ENCODE assay signal across 17 mouse cellular contexts in genomic region chr11:114588554-114588953, GRCm38 (mm10).
"Had no signal": no experiment of that assay in that cellular context is flagged by ENCODE, and none has a peak within 500 bp of the region (broad histone marks: within the 10 kb centered on the region; RNA-seq: fewer than 3 reads in every experiment).

No protein-coding gene starts in this region.

- H3K27me3 ChIP-seq: lung, embryonic 15.5 days; midbrain, embryonic 13.5 days; midbrain, embryonic 15.5 days; neural tube, embryonic 12.5 days had no signal

- H3K9me3 ChIP-seq: lung, embryonic 15.5 days; midbrain, embryonic 15.5 days had no signal

- H3K36me3 ChIP-seq: lung, embryonic 15.5 days; midbrain, embryonic 13.5 days; midbrain, embryonic 15.5 days; neural tube, embryonic 12.5 days had no signal

- H3K4me1 ChIP-seq: lung, embryonic 15.5 days; midbrain, embryonic 13.5 days; neural tube, embryonic 12.5 days had no signal

- H3K27ac ChIP-seq: lung, embryonic 15.5 days; macrophage; midbrain, embryonic 13.5 days; midbrain, embryonic 15.5 days; neural tube, embryonic 12.5 days had no signal

- DNase-seq: lung, adult 2 months; lung, postnatal 14 days; lung, postnatal 36 days; retina, postnatal 1 day; right cerebral cortex, adult 18-20 months; right cerebral cortex, postnatal 25 days; right cerebral cortex, postnatal 4 days; spleen, adult 18-20 months; thymus, adult 18-20 months; thymus, postnatal 14 days; thymus, postnatal 36 days had no signal

- H3K4me3 ChIP-seq: lung, embryonic 15.5 days; megakaryocyte, embryonic 14.5 days; midbrain, embryonic 13.5 days; midbrain, embryonic 15.5 days; neural tube, embryonic 12.5 days had no signal

- H3K9ac ChIP-seq: lung, embryonic 15.5 days; midbrain, embryonic 13.5 days; midbrain, embryonic 15.5 days; neural tube, embryonic 12.5 days had no signal
